Mouse (Mus musculus) embryonic facial prominence, embryonic 15.5 days (tissue): ENCODE results near the gene Asrgl1. TPM values are rescaled to one million over a fixed set of nuclear protein-coding genes. Genes with fewer than 3 reads are reported as not detected.

Source experiments
- ATAC-seq: fragments of 200-750 bp; cut with Nextera tagmentation; 2 replicates; pipeline ENCODE4 v1.8.0; 2017; ENCODE audit warnings: low read depth, moderate TSS enrichment; ENCODE audit not compliant: insufficient number of reproducible peaks, low FRiP score, low TSS enrichment
- H3K27ac ChIP-seq: fragments of 300-500 bp; sonication (generic); replicated peaks from 2 replicates; pipeline ENCODE4 v1.5.1; 2015; ENCODE audit warnings: mild to moderate bottlenecking, inconsistent platforms
- H3K27me3 ChIP-seq: fragments of 300-500 bp; sonication (generic); 2 replicates; pipeline ENCODE4 v1.6.1; 2015; ENCODE audit warnings: inconsistent platforms
- H3K36me3 ChIP-seq: fragments of 300-500 bp; sonication (generic); 2 replicates; pipeline ENCODE4 v1.6.1; 2015; ENCODE audit warnings: mild to moderate bottlenecking, inconsistent platforms
- H3K4me1 ChIP-seq: fragments of 300-500 bp; sonication (generic); 2 replicates; pipeline ENCODE4 v1.6.1; 2015; ENCODE audit warnings: inconsistent platforms
- H3K4me2 ChIP-seq: fragments of 300-500 bp; sonication (generic); replicated peaks from 2 replicates; pipeline ENCODE4 v1.6.1; 2015; ENCODE audit warnings: mild to moderate bottlenecking, inconsistent platforms
- H3K4me3 ChIP-seq: fragments of 300-500 bp; sonication (generic); replicated peaks from 2 replicates; pipeline ENCODE4 v1.5.1; 2015; ENCODE audit warnings: mild to moderate bottlenecking, inconsistent platforms
- H3K9ac ChIP-seq: fragments of 300-500 bp; sonication (generic); 2 replicates; pipeline ENCODE4 v1.6.1; 2015; ENCODE audit warnings: inconsistent platforms
- H3K9me3 ChIP-seq: fragments of 300-500 bp; sonication (generic); replicated peaks from 2 replicates; pipeline ENCODE4 v1.6.1; 2016; ENCODE audit warnings: inconsistent platforms
- WGBS: fragments of 180-500 bp; shearing (Covaris S2); methylation state at CpG from one replicate; pipeline ENCODE4 v1.1.7; 2015; 5-methylcytosine and 5-hydroxymethylcytosine counted together
- polyA plus RNA-seq: library from polyadenylated mRNA; unstranded; fragments of >200 nt; fragmentation: Nextera tagmentation; extraction: Ambion mirVana; gene quantifications from 2 replicates; pipeline ENCODE4 v1.2.1, GENCODE M21; 2015

Asrgl1 gene
- polyA plus RNA-seq, 1 experiment from 2014 or later = 14.1 TPM

- Histone ChIP-seq H3K4me3 (no peak overlapping the region), H3K9me3 (no peaks in the 10 kb centered on the region), H3K36me3 (no peaks in the 10 kb centered on the region), H3K4me1 (peaks cover 21% of the 10 kb centered on the region), H3K9ac (no peak overlapping the region), H3K4me2 (no peak overlapping the region), H3K27me3 (no peaks in the 10 kb centered on the region), H3K27ac (no peak overlapping the region)
- 88% methylated on average over 14 of the region's 14 CpGs for WGBS
- no peak for ATAC-seq
These were observed 53.9 kb downstream of the Asrgl1 start for GRCm38 (mm10) chr19:9081311-9082190.

GRCm38 (mm10) chr19:9079916-9080315 lies 55.5 kb downstream of the Asrgl1 start:
- Histone ChIP-seq H3K9ac (no peak overlapping the region), H3K27me3 (no peaks in the 10 kb centered on the region), H3K4me3 (no peak overlapping the region), H3K27ac (no peak overlapping the region; the same call in 1 of the 2 replicates), H3K9me3 (no peaks in the 10 kb centered on the region), H3K4me1 (peaks cover 21% of the 10 kb centered on the region), H3K4me2 (no peak overlapping the region), H3K36me3 (no peaks in the 10 kb centered on the region)
- ATAC-seq = no peak
- WGBS = 13% methylated on average over 7 of the region's 7 CpGs

GRCm38 (mm10) chr19:9076982-9077660 lies 58.3 kb downstream of the Asrgl1 start:
- Histone ChIP-seq H3K27me3 (no peaks in the 10 kb centered on the region), H3K36me3 (no peaks in the 10 kb centered on the region), H3K4me2 (no peak overlapping the region), H3K4me3 (no peak overlapping the region), H3K9ac (no peak overlapping the region), H3K4me1 (peaks cover 30% of the 10 kb centered on the region), H3K27ac (no peak overlapping the region), H3K9me3 (no peaks in the 10 kb centered on the region)
- no peak for ATAC-seq
- WGBS = 50% methylated on average over 4 of the region's 4 CpGs

- no peak overlapping the region for H3K4me3 ChIP-seq
- H3K4me1 ChIP-seq = peaks cover 36% of the 10 kb centered on the region
- H3K36me3 ChIP-seq = no peaks in the 10 kb centered on the region
- ATAC-seq = no peak
- H3K9ac ChIP-seq = no peak overlapping the region
- WGBS = 84% methylated on average over 3 of the region's 3 CpGs
- H3K4me2 ChIP-seq = no peak overlapping the region
- no peaks in the 10 kb centered on the region for H3K9me3 ChIP-seq
- H3K27ac ChIP-seq = no peak overlapping the region
- no peaks in the 10 kb centered on the region for H3K27me3 ChIP-seq
These were observed 59.4 kb downstream of the Asrgl1 start for GRCm38 (mm10) chr19:9076035-9076434.

GRCm38 (mm10) chr19:9075558-9075957 lies 59.9 kb downstream of the Asrgl1 start:
- Histone ChIP-seq H3K27ac (no peak overlapping the region), H3K9ac (no peak overlapping the region), H3K4me1 (peaks cover 41% of the 10 kb centered on the region), H3K4me2 (no peak overlapping the region), H3K4me3 (no peak overlapping the region), H3K36me3 (no peaks in the 10 kb centered on the region), H3K27me3 (no peaks in the 10 kb centered on the region), H3K9me3 (no peaks in the 10 kb centered on the region)
- WGBS = 59% methylated on average over 2 of the region's 2 CpGs
- no peak for ATAC-seq

- H3K4me1 ChIP-seq = peaks cover 45% of the 10 kb centered on the region
- H3K4me2 ChIP-seq = no peak overlapping the region
- 70% methylated on average over 4 of the region's 4 CpGs for WGBS
- H3K9me3 ChIP-seq = no peaks in the 10 kb centered on the region
- H3K9ac ChIP-seq = no peak overlapping the region
- ATAC-seq = no peak
- H3K27ac ChIP-seq = 0 out of 2 replicates have a peak overlapping the region, but pooled peaks have one; percentile 48
- no peaks in the 10 kb centered on the region for H3K36me3 ChIP-seq
- no peaks in the 10 kb centered on the region for H3K27me3 ChIP-seq
- no peak overlapping the region for H3K4me3 ChIP-seq
These were observed 61.0 kb downstream of the Asrgl1 start for GRCm38 (mm10) chr19:9074424-9074823.

GRCm38 (mm10) chr19:9073776-9074411 lies 61.5 kb downstream of the Asrgl1 start:
- no peak overlapping the region for H3K9ac ChIP-seq
- H3K27ac ChIP-seq = peak overlapping the region; percentile 48
- H3K27me3 ChIP-seq = no peaks in the 10 kb centered on the region
- 62% methylated on average over 12 of the region's 12 CpGs for WGBS
- H3K9me3 ChIP-seq = no peaks in the 10 kb centered on the region
- H3K4me2 ChIP-seq = no peak overlapping the region
- H3K36me3 ChIP-seq = no peaks in the 10 kb centered on the region
- no peak for ATAC-seq
- peaks cover 43% of the 10 kb centered on the region for H3K4me1 ChIP-seq
- no peak overlapping the region for H3K4me3 ChIP-seq

GRCm38 (mm10) chr19:9072157-9072530 lies 63.3 kb downstream of the Asrgl1 start:
- 65% methylated on average over 2 of the region's 2 CpGs for WGBS
- Histone ChIP-seq H3K4me3 (no peak overlapping the region), H3K36me3 (no peaks in the 10 kb centered on the region), H3K27ac (peak overlapping the region; percentile 88), H3K27me3 (no peaks in the 10 kb centered on the region), H3K4me1 (peaks cover 43% of the 10 kb centered on the region), H3K9me3 (no peaks in the 10 kb centered on the region), H3K9ac (no peak overlapping the region), H3K4me2 (no peak overlapping the region)
- ATAC-seq = no peak

- Histone ChIP-seq H3K27ac (peak overlapping the region; percentile 88), H3K4me3 (no peak overlapping the region), H3K9ac (no peak overlapping the region), H3K27me3 (no peaks in the 10 kb centered on the region), H3K36me3 (no peaks in the 10 kb centered on the region), H3K4me1 (peaks cover 44% of the 10 kb centered on the region), H3K4me2 (0 out of 2 replicates have a peak overlapping the region, but pooled peaks have one; percentile 8), H3K9me3 (no peaks in the 10 kb centered on the region)
- WGBS = 47% methylated on average over 7 of the region's 7 CpGs
- ATAC-seq = peak; percentile 71
These were observed 63.8 kb downstream of the Asrgl1 start for GRCm38 (mm10) chr19:9071456-9072156.

GRCm38 (mm10) chr19:9070316-9070715 lies 65.1 kb downstream of the Asrgl1 start:
- Histone ChIP-seq H3K4me3 (no peak overlapping the region), H3K36me3 (no peaks in the 10 kb centered on the region), H3K4me1 (peaks cover 52% of the 10 kb centered on the region), H3K27me3 (no peaks in the 10 kb centered on the region), H3K4me2 (no peak overlapping the region), H3K9me3 (no peaks in the 10 kb centered on the region), H3K9ac (no peak overlapping the region), H3K27ac (peak overlapping the region; percentile 88)
- WGBS = 47% methylated on average over 2 of the region's 2 CpGs
- no peak for ATAC-seq
